Mouse (Mus musculus): ENCODE results near the gene Bbs9. TPM values are rescaled to one million over a fixed set of nuclear protein-coding genes. Genes with fewer than 3 reads are reported as not detected.

The Bbs9 gene
- polyA plus RNA-seq, 1 experiment from 2014 or later: 14.7 TPM

DNA sequence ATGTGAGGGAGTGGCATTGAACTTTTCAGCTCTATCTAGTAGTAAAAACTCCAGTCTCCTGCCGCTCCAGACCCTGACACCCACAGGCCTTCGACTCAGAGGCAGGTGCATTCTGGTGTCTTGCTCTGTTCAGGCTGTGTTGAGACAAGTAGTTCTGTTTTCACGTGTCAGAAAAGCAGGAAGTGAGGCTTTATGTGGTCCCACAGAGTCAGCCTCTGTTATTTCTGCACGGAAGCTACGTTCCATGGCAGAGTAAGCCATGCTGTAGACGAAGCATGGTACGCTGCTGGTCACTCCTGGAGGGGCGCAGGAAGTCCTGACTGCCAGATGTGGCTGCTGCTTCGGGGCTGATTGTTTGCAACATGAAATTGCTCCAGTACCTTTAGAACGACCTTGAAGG is 174.1 kb downstream of the Bbs9 start:
- Histone ChIP-seq H3K4me3 (no peak overlapping the region), H3K4me1 (no peaks in the 10 kb centered on the region), H3K9ac (no peak overlapping the region), H3K36me3 (no peaks in the 10 kb centered on the region), H3K4me2 (no peak overlapping the region), H3K27ac (no peak overlapping the region), H3K9me3 (no peaks in the 10 kb centered on the region), H3K27me3 (no peaks in the 10 kb centered on the region)
- WGBS: 75% methylated on average over 10 of the region's 10 CpGs
- no peak for ATAC-seq (ENCODE audit: borderline replicate concordance, extremely low read depth, low FRiP score, low TSS enrichment)

DNA sequence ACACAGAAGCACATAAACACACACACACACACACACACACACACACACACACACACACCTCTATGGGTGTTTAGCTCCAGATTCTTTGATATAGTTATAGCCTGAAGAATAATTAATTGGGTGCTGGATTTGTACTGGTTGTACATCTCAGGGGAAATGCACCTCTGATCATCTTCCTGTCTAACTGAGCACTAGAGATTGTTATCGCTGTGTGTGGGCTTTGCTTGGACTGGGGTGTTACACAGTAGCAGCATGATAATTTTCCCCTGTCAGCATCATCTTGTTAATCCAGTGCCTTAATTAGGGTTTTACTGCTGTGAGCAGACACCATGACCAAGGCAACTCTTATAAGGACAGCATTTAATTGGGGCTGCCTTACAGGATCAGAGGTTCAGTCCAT is 175.3 kb downstream of the Bbs9 start:
- WGBS: 93% methylated on average over 1 of the region's 1 CpGs
- H3K4me3 ChIP-seq: no peak overlapping the region
- ATAC-seq (ENCODE audit: borderline replicate concordance, extremely low read depth, low FRiP score, low TSS enrichment): no peak

DNA sequence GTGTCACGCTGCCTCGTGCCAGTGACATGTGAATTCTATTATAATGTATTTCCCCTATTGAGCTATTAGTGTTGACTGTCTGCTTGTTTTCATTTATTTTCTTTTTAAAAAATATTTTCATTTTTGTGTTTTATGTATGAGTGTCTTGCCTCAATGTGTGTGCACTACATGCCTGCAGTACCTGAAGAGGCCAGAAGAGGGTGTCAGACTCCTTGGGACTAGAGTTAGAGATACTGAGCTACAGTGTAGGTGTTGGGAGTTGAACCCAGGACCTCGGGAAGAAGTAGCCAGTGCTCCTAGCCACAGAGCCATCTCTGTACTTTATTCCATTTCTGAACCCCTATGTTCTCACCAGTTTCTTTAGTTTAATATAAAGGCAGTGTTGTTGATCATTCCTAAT is 176.1 kb downstream of the Bbs9 start:
- ATAC-seq (ENCODE audit: borderline replicate concordance, extremely low read depth, low FRiP score, low TSS enrichment): no peak
- Histone ChIP-seq H3K27ac (no peak overlapping the region), H3K4me2 (no peak overlapping the region), H3K4me1 (no peaks in the 10 kb centered on the region), H3K36me3 (no peaks in the 10 kb centered on the region), H3K9me3 (no peaks in the 10 kb centered on the region), H3K4me3 (no peak overlapping the region), H3K27me3 (no peaks in the 10 kb centered on the region), H3K9ac (no peak overlapping the region)
- WGBS: 90% methylated on average over 3 of the region's 3 CpGs

More for the DNA sequence above, 175.3 kb downstream of the Bbs9 start:
- Histone ChIP-seq H3K27me3 (no peaks in the 10 kb centered on the region), H3K9me3 (no peaks in the 10 kb centered on the region), H3K36me3 (no peaks in the 10 kb centered on the region), H3K9ac (no peak overlapping the region), H3K4me1 (no peaks in the 10 kb centered on the region), H3K27ac (no peak overlapping the region), H3K4me2 (no peak overlapping the region)

GRCm38 (mm10) chr9:22654726-22655393 is 179.3 kb downstream of the Bbs9 start:
- H3K27ac ChIP-seq: no peak overlapping the region
- no peak overlapping the region for H3K4me2 ChIP-seq
- H3K36me3 ChIP-seq: no peaks in the 10 kb centered on the region
- H3K9me3 ChIP-seq: no peaks in the 10 kb centered on the region
- no peak for ATAC-seq (ENCODE audit: borderline replicate concordance, extremely low read depth, low FRiP score, low TSS enrichment)
- no peak overlapping the region for H3K4me3 ChIP-seq
- no peak overlapping the region for H3K9ac ChIP-seq
- no peaks in the 10 kb centered on the region for H3K27me3 ChIP-seq
- H3K4me1 ChIP-seq: no peaks in the 10 kb centered on the region
- 66% methylated on average over 11 of the region's 11 CpGs for WGBS

GRCm38 (mm10) chr9:22657216-22657615 is 181.7 kb downstream of the Bbs9 start:
- Histone ChIP-seq H3K27me3 (no peaks in the 10 kb centered on the region), H3K27ac (no peak overlapping the region), H3K4me3 (no peak overlapping the region), H3K4me1 (no peaks in the 10 kb centered on the region), H3K4me2 (no peak overlapping the region), H3K9ac (no peak overlapping the region), H3K9me3 (no peaks in the 10 kb centered on the region), H3K36me3 (no peaks in the 10 kb centered on the region)
- 72% methylated on average over 5 of the region's 5 CpGs for WGBS
- ATAC-seq (ENCODE audit: borderline replicate concordance, extremely low read depth, low FRiP score, low TSS enrichment): no peak

- Histone ChIP-seq H3K27me3 (no peaks in the 10 kb centered on the region), H3K9me3 (no peaks in the 10 kb centered on the region), H3K4me3 (no peak overlapping the region), H3K36me3 (no peaks in the 10 kb centered on the region), H3K27ac (no peak overlapping the region), H3K9ac (no peak overlapping the region), H3K4me2 (no peak overlapping the region), H3K4me1 (no peaks in the 10 kb centered on the region)
- ATAC-seq (ENCODE audit: borderline replicate concordance, extremely low read depth, low FRiP score, low TSS enrichment): no peak
- WGBS: 84% methylated on average over 8 of the region's 8 CpGs
Measured at GRCm38 (mm10) chr9:22665155-22665554, 189.6 kb downstream of the Bbs9 start.

GRCm38 (mm10) chr9:22672937-22673336 is 197.4 kb downstream of the Bbs9 start:
- Histone ChIP-seq H3K9me3 (no peaks in the 10 kb centered on the region), H3K4me1 (no peaks in the 10 kb centered on the region), H3K27me3 (no peaks in the 10 kb centered on the region), H3K27ac (no peak overlapping the region), H3K9ac (no peak overlapping the region), H3K36me3 (no peaks in the 10 kb centered on the region), H3K4me2 (no peak overlapping the region), H3K4me3 (no peak overlapping the region)
- no peak for ATAC-seq (ENCODE audit: borderline replicate concordance, extremely low read depth, low FRiP score, low TSS enrichment)
- WGBS: 87% methylated on average over 2 of the region's 2 CpGs

DNA sequence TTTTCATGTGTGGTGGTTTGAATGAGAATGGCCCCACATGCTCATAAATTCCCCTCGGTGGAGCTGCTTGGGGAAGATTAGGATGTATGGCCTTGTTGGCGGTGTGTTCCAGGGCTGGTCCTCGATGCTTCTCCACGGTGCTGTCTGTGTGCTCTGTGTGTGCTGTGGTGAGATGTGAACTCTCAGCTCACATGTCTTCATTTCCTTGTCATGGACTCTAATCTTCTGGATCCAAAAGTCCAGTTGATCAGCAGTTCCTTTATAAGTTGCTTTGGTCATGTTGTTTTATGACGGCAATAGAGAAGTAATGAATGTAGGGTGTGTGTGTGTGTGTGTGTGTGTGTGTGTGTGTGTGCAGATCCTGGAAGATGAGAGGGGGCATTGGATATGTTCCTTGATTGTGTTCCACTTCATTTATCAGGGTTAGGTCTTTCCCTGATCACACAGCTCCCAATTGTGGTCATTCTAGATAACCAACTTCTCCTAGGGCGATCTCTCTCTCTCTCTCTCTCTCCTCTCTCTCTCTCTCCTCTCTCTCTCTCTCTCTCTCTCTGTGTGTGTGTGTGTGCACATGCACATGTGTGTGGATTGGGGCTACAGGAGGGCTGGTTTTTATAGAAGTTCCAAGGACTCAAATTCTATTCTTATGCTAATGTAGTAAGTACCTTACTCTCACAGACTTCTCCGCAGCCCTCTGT is 201.8 kb downstream of the Bbs9 start:
- H3K9ac ChIP-seq: no peak overlapping the region
- 88% methylated on average over 7 of the region's 7 CpGs for WGBS
- ATAC-seq (ENCODE audit: borderline replicate concordance, extremely low read depth, low FRiP score, low TSS enrichment): no peak
- H3K9me3 ChIP-seq: no peaks in the 10 kb centered on the region
- no peaks in the 10 kb centered on the region for H3K27me3 ChIP-seq
- no peak overlapping the region for H3K27ac ChIP-seq
- H3K36me3 ChIP-seq: no peaks in the 10 kb centered on the region
- 0 out of 2 replicates have a peak, but pooled peaks cover 4% of the 10 kb centered on the region for H3K4me1 ChIP-seq
- H3K4me3 ChIP-seq: no peak overlapping the region
- H3K4me2 ChIP-seq: no peak overlapping the region

DNA sequence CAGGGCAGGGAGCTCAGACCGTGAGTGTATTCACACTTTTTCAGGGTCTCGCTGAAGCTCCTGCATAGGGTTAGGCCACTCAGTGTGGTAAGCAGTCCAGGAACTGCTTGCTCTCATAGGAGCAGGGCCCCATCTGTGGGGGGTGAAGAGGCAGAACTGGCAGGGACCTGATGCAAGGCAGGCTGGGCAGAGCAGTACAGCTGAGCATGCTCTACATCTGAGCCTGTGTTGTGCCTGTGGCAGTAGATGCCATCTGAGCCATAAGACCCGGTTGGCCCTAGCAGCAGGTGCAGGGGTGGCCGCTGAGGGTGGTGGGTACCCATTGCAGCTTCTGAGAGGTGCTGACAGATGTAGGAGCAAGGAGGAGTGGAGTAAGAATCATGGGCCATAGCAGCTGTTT is 202.5 kb downstream of the Bbs9 start:
- Histone ChIP-seq H3K27ac (no peak overlapping the region), H3K36me3 (no peaks in the 10 kb centered on the region), H3K4me1 (0 out of 2 replicates have a peak, but pooled peaks cover 4% of the 10 kb centered on the region), H3K4me2 (no peak overlapping the region), H3K4me3 (no peak overlapping the region), H3K9ac (no peak overlapping the region), H3K27me3 (no peaks in the 10 kb centered on the region), H3K9me3 (no peaks in the 10 kb centered on the region)
- WGBS: 71% methylated on average over 4 of the region's 4 CpGs
- ATAC-seq (ENCODE audit: borderline replicate concordance, extremely low read depth, low FRiP score, low TSS enrichment): no peak

DNA sequence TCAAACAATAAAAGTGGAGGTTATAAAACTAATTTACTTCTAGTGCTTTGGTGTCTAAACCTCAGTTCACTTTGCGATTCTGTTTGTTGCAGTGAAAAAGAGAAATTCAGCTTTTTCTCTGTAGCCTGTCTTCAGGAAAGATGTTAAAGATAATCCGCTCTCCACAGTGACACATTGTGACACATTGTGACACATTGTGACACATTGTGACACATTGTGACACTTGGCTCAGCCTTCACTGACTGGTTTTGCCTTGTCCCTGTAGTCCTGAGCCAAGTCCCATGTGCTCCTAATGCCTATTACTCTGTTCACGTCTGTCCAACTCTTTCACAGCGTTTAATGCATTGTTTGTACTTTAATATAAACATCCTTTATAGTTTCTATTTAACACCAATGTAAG is 203.0 kb downstream of the Bbs9 start:
- no peak overlapping the region for H3K27ac ChIP-seq
- ATAC-seq (ENCODE audit: borderline replicate concordance, extremely low read depth, low FRiP score, low TSS enrichment): no peak
- H3K27me3 ChIP-seq: no peaks in the 10 kb centered on the region
- no peak overlapping the region for H3K4me3 ChIP-seq
- H3K9ac ChIP-seq: no peak overlapping the region
- H3K9me3 ChIP-seq: no peaks in the 10 kb centered on the region
- WGBS: 50% methylated on average over 4 of the region's 4 CpGs
- 0 out of 2 replicates have a peak, but pooled peaks cover 4% of the 10 kb centered on the region for H3K4me1 ChIP-seq
- H3K36me3 ChIP-seq: no peaks in the 10 kb centered on the region
- H3K4me2 ChIP-seq: no peak overlapping the region

GRCm38 (mm10) chr9:22679485-22679884 is 204.0 kb downstream of the Bbs9 start:
- Histone ChIP-seq H3K9me3 (no peaks in the 10 kb centered on the region), H3K4me2 (no peak overlapping the region), H3K4me3 (no peak overlapping the region), H3K27ac (no peak overlapping the region), H3K9ac (no peak overlapping the region), H3K4me1 (0 out of 2 replicates have a peak, but pooled peaks cover 4% of the 10 kb centered on the region), H3K27me3 (no peaks in the 10 kb centered on the region), H3K36me3 (no peaks in the 10 kb centered on the region)
- ATAC-seq (ENCODE audit: borderline replicate concordance, extremely low read depth, low FRiP score, low TSS enrichment): no peak
- WGBS: 84% methylated on average over 4 of the region's 4 CpGs

DNA sequence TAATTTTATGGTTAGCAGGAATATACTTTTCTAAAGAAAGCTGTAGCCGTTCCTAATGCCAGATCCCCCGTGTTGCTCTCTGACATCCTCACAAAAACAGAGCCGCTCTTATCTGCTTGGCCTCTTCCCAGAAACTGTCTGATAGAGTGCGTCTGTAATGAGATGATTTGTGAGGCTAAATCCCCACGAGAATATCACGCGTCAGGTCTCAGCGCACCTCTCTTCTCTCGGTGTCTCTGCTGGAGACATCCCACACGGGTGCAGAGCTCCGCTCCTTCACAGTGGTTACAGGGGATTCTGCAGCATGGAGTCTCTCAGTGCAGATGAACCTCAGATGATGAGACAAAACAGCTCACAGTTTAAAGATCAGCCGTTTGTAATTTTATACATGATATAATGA is 204.5 kb downstream of the Bbs9 start:
- no peaks in the 10 kb centered on the region for H3K9me3 ChIP-seq
- no peaks in the 10 kb centered on the region for H3K27me3 ChIP-seq
- ATAC-seq (ENCODE audit: borderline replicate concordance, extremely low read depth, low FRiP score, low TSS enrichment): no peak
- H3K4me3 ChIP-seq: no peak overlapping the region
- 52% methylated on average over 12 of the region's 12 CpGs for WGBS
- no peaks in the 10 kb centered on the region for H3K36me3 ChIP-seq
- 0 out of 2 replicates have a peak, but pooled peaks cover 4% of the 10 kb centered on the region for H3K4me1 ChIP-seq
- H3K27ac ChIP-seq: no peak overlapping the region
- H3K4me2 ChIP-seq: no peak overlapping the region
- H3K9ac ChIP-seq: no peak overlapping the region
